Mouse (Mus musculus): ENCODE measurements around the gene Myb. TPM values are rescaled to one million over a fixed set of nuclear protein-coding genes. Genes with fewer than 3 reads are reported as not detected.

The Myb gene
- total RNA-seq (2021), result under 1 TPM; 0.44 to 0.66 TPM
- long read RNA-seq, experiment 1, partial matches to known transcripts, result 0 of 2 reads
- long read RNA-seq, experiment 1, other reads (novel, unspliced or antisense), result 0 of 2 reads
- long read RNA-seq, experiment 2, partial matches to known transcripts, result 1 of 5 reads
- long read RNA-seq, experiment 2, other reads (novel, unspliced or antisense), result 0 of 5 reads

DNA sequence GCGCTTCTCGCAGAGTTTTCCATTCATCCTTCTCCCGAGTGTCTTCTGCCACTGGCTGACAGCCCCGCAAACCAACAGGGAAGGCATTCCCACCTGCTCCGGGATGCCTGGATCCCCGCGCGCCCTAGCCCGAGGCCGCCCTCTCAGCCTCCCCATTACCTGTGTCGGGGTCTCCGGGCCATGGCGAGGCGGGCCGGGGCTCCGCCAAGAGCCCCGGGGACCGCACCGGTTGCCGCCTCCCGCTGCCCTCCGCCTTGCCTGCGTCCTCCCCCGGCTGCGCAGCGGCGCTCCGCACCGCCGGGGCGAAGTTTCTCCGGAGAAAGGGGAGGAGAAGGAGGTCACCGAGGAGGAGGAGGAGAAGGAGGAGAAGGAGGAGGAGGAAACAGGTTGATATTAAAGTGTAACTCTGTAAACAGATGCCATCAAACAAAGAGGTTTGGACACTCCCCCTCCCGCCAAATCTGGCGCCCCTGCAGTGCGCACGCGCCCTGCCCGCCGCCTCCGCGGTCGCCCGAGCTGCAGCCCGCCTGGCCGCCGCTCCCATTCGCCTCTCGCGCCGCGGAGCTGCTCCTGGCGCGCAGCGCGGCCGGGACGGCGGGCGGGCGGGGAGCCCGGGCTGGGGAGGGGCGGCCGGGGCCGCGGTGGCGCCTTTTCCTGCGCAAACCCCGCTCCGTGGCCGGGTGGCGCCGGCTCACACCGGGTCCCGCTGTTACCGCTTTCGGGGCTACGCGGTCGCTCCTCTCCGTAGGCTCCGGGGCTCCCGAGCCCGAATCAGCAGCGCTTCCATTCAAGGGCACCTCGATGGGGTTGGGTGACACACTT, at the start of gene Myb:
Gene Myb (minus strand): TSS at position 448 of the 822 bp plus-strand sequence.
- H3K27ac ChIP-seq, result no peak within 1 kb of the TSS

DNA sequence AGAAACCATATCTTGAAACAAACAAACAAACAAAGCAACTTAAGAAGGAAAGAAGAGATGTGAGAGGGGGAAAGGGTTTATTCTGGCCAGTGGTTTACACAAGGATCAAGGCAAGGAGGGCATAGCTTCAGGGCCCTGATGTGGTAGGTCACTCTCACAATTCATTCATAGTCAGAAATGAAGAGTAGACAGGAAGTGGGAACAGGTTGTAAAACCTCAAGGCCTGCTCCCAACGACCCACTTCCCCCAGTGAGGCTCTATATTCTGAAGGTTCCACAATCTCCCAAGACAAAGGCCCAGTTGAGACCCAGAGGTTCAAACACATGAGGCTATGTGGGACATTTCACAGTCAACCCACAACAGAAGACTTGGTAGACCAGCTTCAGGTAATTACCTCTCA, 46.6 kb upstream of the Myb start:
- no peak overlapping the region for H3K4me3 ChIP-seq
- H3K27ac ChIP-seq, result no peak overlapping the region
- TF ChIP-seq CTCF (conservative IDR thresholded peaks at IDR 0.05), result no peak
- no peak for DNase-seq (ENCODE audit: low spot score in 2 of 2)

More for the DNA sequence above, at the start of gene Myb:
- no peak for TF ChIP-seq CTCF (conservative IDR thresholded peaks at IDR 0.05)
- no peak for DNase-seq (ENCODE audit: low spot score in 2 of 2)
- peak within 1 kb of the TSS; percentile 60 for H3K4me3 ChIP-seq

DNA sequence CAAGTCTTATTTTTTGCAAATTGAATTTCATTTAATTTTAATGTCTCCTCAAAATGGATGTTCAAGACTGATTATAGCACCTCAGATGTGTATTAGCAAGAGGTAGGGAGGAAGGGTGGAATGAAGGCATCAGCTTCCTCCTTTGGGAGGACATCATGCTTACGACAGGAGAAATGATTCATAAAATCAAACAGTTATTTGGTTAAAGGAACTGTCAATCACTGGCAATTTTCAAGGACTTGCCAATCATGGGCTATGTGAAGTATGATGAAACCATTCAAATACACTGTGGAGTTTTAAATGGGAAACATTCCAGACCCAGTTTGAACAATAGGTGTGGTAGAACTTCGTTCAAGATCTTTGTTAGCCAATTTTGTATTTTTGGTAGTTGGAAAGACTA, 45.4 kb upstream of the Myb start:
- DNase-seq (ENCODE audit: low spot score in 2 of 2), result no peak
- Histone ChIP-seq H3K27ac (no peak overlapping the region), H3K4me3 (no peak overlapping the region)
- no peak for TF ChIP-seq CTCF (conservative IDR thresholded peaks at IDR 0.05)

DNA sequence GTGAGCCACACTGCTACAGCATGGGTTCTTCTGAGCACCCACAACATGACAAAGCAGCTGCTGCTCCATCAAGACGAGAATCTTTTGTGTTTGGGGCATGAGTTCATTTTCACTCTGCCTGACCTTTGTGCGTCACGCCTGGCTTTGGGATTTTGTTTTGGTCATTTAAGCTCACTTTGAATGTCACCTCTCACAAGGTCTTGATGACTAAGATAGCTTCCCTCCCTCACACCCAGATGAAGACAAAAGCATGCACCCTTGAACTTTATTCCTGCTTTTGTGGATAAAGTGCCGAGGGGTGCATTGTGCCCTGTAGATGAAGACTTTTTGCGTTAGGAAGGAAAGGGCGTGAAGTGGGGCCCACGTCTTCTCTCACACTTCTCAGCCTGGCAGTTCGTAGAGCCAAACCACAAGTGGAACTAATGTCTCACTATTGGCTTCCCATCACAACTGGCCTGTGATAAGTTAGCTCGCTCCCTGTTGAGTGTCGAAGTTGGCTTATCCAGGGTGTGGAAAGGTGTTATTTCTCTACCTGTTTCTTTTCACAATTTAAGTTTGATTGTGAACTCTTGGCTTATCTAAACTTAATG, 43.8 kb upstream of the Myb start:
- no peak overlapping the region for H3K4me3 ChIP-seq
- DNase-seq (ENCODE audit: low spot score in 2 of 2), result no peak
- no peak for TF ChIP-seq CTCF (conservative IDR thresholded peaks at IDR 0.05)
- no peak overlapping the region for H3K27ac ChIP-seq

DNA sequence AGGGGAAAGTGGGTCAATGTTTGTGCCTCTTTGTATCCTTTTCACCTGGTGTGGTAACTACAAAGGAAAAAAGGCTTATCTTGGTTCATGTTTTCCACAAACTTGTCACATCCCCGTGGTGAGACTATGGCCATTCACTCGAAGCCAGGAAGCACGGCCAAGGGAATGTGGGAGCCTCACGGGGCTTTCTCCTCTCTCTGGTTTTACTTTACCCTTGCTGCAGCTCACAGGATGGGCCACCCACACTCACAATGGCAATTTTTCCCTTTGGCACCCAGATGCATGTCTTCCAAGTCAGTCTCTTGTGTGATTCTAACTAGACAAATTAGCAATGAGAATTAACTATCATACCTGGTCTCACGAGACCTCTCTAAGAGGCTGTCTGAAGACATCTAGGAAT, 43.1 kb upstream of the Myb start:
- TF ChIP-seq CTCF (conservative IDR thresholded peaks at IDR 0.05), result no peak
- Histone ChIP-seq H3K4me3 (no peak overlapping the region), H3K27ac (no peak overlapping the region)
- no peak for DNase-seq (ENCODE audit: low spot score in 2 of 2)

DNA sequence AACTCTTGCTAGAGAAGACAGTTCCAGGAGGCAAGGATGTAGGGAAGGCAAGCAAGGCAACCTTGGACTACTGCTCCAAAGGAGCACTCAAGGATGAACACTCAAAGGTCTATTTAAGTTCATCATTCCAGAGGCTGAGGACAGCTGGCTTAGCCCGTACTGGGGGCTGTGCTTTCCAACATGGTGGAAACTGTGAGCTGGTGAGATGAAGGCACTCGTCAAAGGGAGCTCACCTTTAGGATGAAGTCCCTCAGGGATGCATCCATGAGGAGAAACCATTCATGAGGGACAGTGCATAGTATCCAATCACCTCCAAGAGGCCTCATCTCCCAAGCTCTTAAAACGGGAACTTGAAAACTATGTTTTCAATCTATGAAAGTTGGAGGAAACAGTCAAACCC, 42.7 kb upstream of the Myb start:
- no peak overlapping the region for H3K27ac ChIP-seq
- no peak for DNase-seq (ENCODE audit: low spot score in 2 of 2)
- no peak for TF ChIP-seq CTCF (conservative IDR thresholded peaks at IDR 0.05)

DNA sequence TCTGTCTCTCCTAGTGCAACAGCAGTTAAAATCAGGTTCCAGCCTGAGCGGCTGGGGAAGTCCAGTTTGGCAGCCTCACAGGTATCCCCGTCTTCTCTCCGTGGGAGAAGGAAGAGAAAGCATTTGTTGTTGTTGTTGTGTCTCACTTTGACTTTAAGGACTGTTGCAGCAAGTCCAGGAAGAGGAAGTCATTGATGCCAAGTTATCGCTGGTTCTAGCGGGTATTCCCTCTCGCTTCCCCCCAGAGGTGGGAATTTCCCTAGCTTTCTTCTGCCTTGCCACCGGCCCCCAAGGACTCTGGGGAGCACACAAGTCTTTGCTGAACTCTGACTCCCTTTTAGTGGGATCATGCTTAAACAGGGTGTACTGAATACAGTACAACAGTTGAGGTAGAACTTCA, 40.0 kb upstream of the Myb start:
- H3K4me3 ChIP-seq, result no peak overlapping the region
- TF ChIP-seq CTCF (conservative IDR thresholded peaks at IDR 0.05), result no peak
- no peak for DNase-seq (ENCODE audit: low spot score in 2 of 2)
- H3K27ac ChIP-seq, result no peak overlapping the region

More for the DNA sequence above, 42.7 kb upstream of the Myb start:
- H3K4me3 ChIP-seq, result no peak overlapping the region

DNA sequence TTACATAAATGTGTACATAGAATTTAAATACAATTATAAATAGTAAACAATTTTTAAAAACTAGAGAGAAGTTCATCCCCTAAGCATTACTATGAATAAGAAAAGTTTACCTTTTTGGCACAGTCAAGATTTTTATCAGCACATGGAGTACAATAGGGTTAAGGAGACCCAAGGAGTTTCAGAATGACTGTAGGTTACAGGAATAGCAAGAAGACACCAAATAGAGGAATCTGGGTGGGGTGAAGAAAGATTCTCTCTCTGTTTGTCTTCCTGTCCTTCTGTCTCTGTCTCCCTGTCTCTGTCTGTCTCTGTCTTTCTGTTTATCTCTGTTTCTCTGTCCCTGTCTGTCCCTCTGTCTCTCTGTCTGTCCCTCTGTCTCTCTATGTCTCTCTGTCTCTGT, 39.5 kb upstream of the Myb start:
- no peak overlapping the region for H3K27ac ChIP-seq
- no peak overlapping the region for H3K4me3 ChIP-seq
- TF ChIP-seq CTCF (conservative IDR thresholded peaks at IDR 0.05), result no peak
- DNase-seq (ENCODE audit: low spot score in 2 of 2), result no peak

DNA sequence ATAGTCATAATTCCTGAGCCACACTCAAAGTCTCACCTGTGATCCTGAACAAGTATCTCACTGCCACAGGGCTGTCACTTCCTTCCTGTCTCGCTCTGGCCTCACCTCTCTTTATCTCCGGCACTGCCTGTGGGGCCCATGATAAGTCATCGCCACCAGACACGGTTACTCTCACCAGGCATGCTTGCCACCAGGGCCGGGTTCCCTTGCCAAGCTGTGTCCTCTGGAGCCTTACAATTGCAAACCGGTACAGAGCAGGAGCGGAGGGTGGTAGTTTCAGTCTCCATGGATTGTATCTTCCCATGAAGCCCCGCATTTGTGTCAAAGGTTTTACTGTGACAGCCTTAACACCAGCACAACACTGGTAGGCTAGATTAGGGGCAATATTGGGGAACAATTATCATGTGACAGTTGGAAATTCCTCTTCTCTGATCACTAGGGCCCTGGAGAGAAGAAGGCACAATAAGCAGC, 35.9 kb upstream of the Myb start:
- H3K27ac ChIP-seq, result no peak overlapping the region
- TF ChIP-seq CTCF (conservative IDR thresholded peaks at IDR 0.05), result no peak

DNA sequence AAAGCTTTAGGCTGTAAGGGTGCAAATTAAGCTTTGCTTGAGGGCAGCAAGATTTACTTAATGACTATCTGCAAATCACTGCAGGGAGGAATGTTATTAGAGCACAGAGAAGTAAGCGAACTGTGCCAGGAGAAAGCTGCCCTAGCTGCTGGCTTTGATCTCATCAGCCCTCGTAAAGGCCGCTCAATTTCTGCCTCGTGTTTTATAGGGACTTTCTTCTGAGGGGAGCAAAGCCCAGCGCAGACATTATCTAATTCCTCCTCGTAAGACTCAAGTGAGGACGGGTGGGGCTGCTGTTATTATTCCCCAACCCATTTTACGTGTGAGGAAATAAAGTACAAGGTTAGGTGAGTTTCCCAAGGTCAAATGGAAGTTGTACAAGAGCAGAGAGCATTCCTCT, 34.8 kb upstream of the Myb start:
- TF ChIP-seq CTCF (conservative IDR thresholded peaks at IDR 0.05), result no peak
- DNase-seq (ENCODE audit: low spot score in 2 of 2), result no peak
- Histone ChIP-seq H3K4me3 (no peak overlapping the region), H3K27ac (no peak overlapping the region)

More for the DNA sequence above, 35.9 kb upstream of the Myb start:
- H3K4me3 ChIP-seq, result no peak overlapping the region
- no peak for DNase-seq (ENCODE audit: low spot score in 2 of 2)

DNA sequence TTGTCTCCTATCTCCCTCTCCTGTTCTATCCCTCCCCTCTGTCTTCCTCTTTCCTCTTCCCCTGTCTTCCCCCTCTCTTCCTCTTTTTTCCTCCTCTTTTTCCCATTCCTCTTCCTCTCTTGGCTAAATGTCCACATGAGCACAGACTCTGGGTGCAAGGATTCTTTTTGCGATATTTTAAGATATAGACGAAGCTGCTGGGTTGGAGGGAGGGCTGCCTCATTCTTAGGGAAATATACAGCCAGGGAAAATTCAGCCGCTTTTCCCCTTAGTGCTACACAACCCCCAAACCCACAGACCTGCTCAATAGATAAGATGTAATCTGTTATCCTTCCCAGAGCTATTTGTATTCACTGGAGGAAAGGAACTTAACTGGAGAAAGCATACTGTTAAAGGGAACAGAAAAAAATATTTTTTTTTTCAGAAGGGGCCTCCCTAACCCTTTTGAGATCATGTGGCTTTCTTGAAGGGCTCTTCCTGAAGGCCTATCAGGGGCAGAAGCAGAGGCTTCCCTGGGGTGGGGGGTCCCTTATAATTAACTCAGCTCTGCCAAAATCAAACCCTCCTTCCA, 33.2 kb upstream of the Myb start:
- no peak for DNase-seq (ENCODE audit: low spot score in 2 of 2)
- H3K27ac ChIP-seq, result no peak overlapping the region
- no peak overlapping the region for H3K4me3 ChIP-seq
- no peak for TF ChIP-seq CTCF (conservative IDR thresholded peaks at IDR 0.05)

DNA sequence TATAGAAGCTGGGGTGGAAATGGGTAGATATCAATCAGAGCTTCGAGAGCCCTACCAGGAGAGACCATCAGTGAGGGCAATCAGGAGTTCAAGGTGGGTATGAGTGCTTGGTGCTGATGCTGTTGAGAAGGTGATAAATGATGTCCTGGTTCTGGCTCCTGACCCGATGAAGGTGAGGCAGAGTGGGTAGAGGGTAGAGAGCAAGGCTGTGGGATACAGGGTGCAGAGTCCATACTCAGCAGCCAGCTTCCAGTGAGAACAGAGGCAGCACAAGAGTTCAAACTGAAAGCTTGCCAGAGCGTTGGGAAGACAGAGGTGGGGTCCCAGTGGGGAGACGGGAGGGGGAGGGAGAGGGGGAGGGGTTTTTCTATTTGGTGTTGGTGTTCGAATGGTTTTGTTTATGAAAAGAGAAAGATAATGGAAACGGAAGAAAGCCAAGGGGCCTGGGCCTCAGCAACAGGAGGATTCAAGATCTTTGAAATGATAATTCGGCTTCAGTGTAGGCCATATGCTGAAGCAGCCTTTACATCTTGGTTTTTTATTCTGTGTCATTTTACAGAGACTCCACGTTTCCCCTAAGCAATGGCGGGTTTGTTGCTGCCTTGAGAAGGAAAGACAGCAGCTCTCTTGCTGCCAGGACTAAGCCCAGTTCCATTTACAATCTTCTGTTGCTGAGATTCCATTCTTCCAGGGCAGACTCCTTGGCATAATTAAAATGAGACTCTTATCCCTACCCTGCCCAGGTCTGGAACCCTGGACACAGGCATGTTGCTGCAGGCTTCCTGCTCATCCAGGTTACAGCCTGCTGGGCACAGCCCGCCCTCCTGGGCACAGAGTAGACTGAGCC, 32.5 kb upstream of the Myb start:
- no peak overlapping the region for H3K4me3 ChIP-seq
- H3K27ac ChIP-seq, result no peak overlapping the region
- DNase-seq (ENCODE audit: low spot score in 2 of 2), result no peak
- TF ChIP-seq CTCF (conservative IDR thresholded peaks at IDR 0.05), result no peak

Measured in layer of hippocampus, adult 2 months (tissue).